Mouse (Mus musculus): ENCODE measurements around the gene Zmiz1. TPM values are rescaled to one million over a fixed set of nuclear protein-coding genes. Genes with fewer than 3 reads are reported as not detected.
A peak's percentile ranks its signal among the peaks of the same experiment; 100 is the strongest.

The Zmiz1 gene
- total RNA-seq, 2 experiments from 2014 or later, result 106 to 107 TPM

DNA sequence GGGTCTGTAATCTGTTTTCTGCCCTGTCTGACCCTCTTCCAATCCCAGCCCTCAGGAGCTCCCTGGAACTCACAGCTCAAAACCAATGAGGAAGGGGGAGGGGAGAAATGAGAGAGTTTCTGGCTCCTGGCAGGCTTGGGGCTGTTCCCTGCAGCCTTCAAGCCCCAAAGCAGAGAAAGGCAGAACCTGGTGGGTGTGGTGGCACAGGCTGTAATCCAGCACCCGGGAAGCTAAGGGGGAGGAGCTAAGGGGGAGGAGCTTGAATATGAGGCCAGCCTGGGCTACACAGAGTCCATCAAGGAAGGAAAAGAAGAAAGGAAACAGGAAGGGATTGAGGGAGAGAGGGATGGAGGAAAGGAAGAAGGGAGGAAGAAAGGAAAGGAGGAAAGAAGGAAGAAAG lies 18.9 kb upstream of the Zmiz1 start:
- intact Hi-C loops (cut with DNase I), result no loop called here
- Histone ChIP-seq H3K27ac (no peak overlapping the region), H3K4me3 (no peak overlapping the region)
- TF ChIP-seq CTCF (IDR thresholded peaks at IDR 0.05), result no peak
- no peak for DNase-seq (ENCODE audit: extremely low spot score in 1 of 2, low spot score in 2 of 2)

DNA sequence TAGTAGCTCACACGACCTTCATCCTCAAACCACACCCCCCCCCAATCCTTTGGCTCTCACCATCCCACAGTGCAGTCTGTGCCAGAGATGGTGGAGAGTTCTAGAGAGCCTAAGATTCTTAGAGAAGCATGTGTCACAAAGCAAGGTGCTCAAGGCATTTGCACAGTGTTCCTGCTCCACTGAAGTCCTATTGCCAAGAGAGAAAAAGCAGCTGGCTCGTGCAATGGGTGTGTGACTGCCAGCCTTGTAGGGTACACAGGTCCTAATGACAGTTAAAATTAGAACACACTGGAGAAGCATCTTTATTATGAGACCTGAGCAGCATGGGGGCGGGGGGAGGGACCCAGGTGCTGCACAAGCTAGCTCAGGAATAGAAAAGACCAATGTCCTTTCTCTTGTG lies 18.2 kb upstream of the Zmiz1 start:
- H3K4me3 ChIP-seq, result no peak overlapping the region
- DNase-seq (ENCODE audit: extremely low spot score in 1 of 2, low spot score in 2 of 2), result no peak
- H3K27ac ChIP-seq, result no peak overlapping the region
- intact Hi-C loops (cut with DNase I), result no loop called here
- no peak for TF ChIP-seq CTCF (IDR thresholded peaks at IDR 0.05)

DNA sequence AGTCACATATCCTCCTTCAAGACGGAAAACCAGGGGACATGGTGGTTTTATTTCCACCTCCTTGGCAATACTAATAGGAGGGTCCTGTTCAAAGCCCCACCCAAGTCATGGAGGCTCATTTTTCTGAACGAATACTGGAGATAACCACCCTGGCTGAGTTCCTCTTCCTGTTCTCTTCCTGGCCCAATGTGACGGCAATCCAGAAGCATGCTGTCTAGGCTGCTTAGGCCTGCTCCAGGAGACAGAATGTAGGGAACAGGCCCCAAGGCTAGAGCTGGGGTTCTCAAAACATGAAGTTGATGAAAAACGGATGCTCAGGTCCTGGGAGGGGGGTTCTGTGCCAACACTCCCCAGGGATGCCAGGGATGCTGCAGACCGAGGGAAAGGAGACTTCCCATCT lies 17.5 kb upstream of the Zmiz1 start:
- TF ChIP-seq CTCF (IDR thresholded peaks at IDR 0.05), result no peak
- H3K4me3 ChIP-seq, result no peak overlapping the region
- DNase-seq (ENCODE audit: extremely low spot score in 1 of 2, low spot score in 2 of 2), result no peak
- intact Hi-C loops (cut with DNase I), result no loop called here
- no peak overlapping the region for H3K27ac ChIP-seq

DNA sequence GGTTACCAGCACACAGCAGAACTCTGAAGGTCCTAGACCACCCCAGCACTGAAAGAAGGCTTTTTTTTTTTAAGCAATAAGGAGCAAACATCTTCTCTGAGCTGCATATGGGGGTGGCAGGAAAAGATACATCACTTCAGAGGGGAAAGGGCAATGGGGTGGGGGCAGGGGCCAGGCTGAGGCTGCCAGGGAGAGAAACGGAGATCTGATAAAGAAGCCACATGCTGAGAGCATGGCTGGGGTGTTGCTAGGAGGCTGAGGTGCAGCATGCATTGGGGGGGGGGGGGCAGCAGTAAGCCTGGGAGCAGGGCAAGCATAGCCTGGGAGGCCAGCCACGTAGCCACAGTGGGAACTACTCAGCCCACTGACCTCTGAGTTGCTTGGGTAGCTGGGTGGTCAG lies 16.3 kb upstream of the Zmiz1 start:
- no peak for TF ChIP-seq CTCF (IDR thresholded peaks at IDR 0.05)
- H3K4me3 ChIP-seq, result no peak overlapping the region
- DNase-seq (ENCODE audit: extremely low spot score in 1 of 2, low spot score in 2 of 2), result no peak
- no peak overlapping the region for H3K27ac ChIP-seq
- intact Hi-C loops (cut with DNase I), result no loop called here

DNA sequence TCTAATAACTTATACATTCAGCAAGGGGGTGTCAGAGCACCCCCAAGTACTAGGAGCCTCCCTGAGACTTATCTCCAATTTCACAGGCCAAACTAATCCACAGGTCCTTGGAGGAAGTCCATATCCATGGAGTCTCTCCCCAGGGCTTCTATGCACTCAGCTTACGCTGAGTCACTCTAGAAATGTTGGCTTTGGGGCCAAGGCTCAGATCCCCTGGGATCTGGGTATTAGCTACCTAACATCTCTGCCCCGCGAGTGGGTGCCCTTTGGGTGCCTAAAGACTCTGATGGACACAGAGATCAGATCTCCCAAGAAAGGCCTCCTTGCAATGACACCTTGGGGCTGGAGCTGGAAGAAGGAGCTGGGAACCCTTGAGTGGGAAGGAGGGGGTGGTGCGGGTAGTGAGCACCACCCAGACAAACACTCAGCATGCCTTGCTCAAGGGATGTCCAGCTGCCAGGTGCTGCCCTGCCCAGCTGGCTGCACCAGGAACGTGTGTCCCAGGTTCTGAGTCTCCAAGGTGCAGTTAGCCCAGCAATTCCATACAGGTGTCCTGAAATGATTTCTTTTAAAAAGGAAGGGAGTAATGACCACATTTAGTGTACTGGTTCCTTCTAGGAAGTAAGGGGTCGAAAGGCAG lies 11.7 kb upstream of the Zmiz1 start:
- intact Hi-C loops (cut with DNase I), result no loop called here
- Histone ChIP-seq H3K4me3 (no peak overlapping the region), H3K27ac (no peak overlapping the region)
- no peak for DNase-seq (ENCODE audit: extremely low spot score in 1 of 2, low spot score in 2 of 2)
- no peak for TF ChIP-seq CTCF (IDR thresholded peaks at IDR 0.05)

DNA sequence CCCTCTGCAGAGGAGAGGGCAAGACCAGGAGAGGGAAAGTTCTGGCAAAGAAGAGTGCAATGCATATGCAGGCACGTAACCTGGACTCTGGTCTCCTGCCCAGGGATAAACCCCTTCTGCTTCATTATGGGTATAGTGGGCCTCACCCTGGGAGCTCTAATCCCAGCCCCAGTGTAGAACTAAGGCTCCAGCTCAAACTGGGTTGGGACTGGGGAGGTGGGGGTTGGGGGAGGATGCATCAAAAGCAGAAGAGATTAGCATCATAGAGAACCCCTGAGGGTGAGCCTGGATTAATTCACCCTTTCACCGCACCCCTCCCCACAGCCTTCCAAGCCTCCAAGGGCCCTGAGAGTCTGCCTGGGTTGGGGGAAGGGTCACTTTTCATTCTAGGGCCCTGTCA lies 10.5 kb upstream of the Zmiz1 start:
- DNase-seq (ENCODE audit: extremely low spot score in 1 of 2, low spot score in 2 of 2), result no peak
- intact Hi-C loops (cut with DNase I), result no loop called here
- no peak overlapping the region for H3K27ac ChIP-seq
- no peak overlapping the region for H3K4me3 ChIP-seq
- no peak for TF ChIP-seq CTCF (IDR thresholded peaks at IDR 0.05)

DNA sequence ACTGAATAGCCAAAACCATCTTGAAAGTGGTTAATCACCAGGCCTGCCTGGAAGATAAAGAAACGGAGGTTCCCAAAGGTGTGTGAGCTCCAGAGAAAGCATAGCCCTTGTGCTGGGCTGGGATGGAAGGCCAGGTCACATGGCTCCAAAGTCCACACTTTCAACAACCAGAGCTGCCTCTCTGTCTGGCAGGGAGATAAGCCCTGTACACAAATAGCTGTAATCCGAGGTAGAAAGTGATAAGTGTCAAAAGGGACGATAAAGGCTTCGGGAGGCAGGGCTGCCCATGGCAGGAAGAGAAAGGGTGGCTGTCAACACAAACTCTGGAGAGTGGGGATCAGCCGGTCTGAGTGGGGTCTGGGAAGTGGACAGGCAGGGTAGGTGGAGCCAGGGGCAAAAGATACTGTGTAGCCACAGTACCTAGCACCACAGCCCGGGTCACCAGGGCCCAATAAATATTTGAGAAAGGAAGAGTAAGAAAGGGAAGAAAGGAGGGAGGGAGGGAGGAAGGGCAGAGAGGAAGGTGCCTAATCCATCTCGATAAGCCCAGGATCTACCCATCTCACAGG lies 7.8 kb upstream of the Zmiz1 start:
- DNase-seq (ENCODE audit: extremely low spot score in 1 of 2, low spot score in 2 of 2), result no peak
- no peak for TF ChIP-seq CTCF (IDR thresholded peaks at IDR 0.05)
- intact Hi-C loops (cut with DNase I), result loop anchor here (10.0 kb wide), 2 partner anchors 426 to 626 kb away; no protein-coding TSS in a partner anchor
- H3K27ac ChIP-seq, result no peak overlapping the region
- no peak overlapping the region for H3K4me3 ChIP-seq

DNA sequence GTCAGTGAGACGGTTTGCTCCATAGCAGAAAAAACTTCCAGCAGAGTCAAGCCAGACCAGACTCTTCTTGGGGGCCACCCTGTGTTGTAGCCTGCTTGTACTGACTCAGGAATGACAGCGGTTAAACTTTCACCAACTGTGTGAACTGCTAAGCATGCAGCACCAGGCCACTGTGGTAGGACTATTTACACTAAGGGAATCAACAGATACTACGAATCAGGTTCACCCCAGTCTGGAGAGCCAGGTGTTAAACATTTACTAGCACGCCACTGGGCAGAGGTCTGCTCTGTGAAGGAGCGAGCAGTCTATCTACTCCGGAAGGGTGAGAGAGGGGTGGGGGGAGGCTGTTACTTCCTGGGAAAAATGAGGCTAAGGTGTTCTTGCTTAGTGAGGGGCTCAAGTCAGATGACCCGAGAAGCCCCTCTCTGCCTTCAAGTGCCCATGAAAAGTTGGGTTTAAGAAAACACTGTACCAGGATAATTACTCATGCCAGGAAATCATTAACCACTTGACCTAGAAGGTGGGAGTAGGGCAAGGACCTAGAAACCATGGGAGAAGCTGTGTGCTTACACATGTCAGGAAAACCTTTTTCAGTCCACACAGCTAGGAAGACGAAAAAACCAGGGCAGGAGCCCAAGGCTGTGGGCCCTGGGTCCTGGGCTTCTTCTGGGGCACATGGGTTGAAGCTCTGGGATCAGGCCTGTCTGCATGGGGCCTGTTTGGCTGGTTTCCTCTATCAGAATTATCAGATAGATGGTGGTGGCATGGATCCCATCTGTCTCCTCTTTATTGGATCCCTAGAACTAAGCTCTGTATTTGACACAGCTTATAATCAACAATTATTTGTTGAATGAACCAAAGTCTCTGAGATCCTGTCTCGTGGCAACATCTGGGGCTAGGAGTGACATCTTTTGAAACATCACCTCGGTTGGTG lies 7.0 kb upstream of the Zmiz1 start:
- intact Hi-C loops (cut with DNase I), result loop anchor here (10.0 kb wide), 2 partner anchors 427 to 627 kb away; no protein-coding TSS in a partner anchor
- DNase-seq (ENCODE audit: extremely low spot score in 1 of 2, low spot score in 2 of 2), result no peak
- TF ChIP-seq CTCF (IDR thresholded peaks at IDR 0.05), result no peak
- Histone ChIP-seq H3K4me3 (no peak overlapping the region), H3K27ac (no peak overlapping the region)

DNA sequence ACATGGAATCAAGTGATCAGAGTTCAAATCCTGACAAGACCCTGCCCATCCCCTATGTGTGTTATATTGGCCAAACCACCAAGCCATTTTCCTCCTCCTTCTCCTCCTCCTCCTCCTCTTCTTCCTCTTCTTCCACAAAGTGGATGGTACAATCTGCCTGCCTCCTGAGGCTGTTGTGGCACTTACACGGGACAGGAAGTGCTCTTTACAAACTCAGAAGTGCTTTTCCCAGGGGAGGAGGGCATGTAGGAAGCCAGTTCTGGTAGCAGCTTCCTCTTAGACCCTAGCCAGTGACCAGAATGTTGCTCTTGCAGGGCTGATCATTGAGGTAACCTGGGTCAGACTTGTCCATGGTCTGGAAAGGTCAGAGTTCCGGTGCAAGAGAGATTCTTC lies 6.4 kb upstream of the Zmiz1 start:
- DNase-seq (ENCODE audit: extremely low spot score in 1 of 2, low spot score in 2 of 2), result no peak
- Histone ChIP-seq H3K4me3 (no peak overlapping the region), H3K27ac (no peak overlapping the region)
- intact Hi-C loops (cut with DNase I), result loop anchor here (10.0 kb wide), 2 partner anchors 428 to 628 kb away; no protein-coding TSS in a partner anchor
- TF ChIP-seq CTCF (IDR thresholded peaks at IDR 0.05), result no peak

DNA sequence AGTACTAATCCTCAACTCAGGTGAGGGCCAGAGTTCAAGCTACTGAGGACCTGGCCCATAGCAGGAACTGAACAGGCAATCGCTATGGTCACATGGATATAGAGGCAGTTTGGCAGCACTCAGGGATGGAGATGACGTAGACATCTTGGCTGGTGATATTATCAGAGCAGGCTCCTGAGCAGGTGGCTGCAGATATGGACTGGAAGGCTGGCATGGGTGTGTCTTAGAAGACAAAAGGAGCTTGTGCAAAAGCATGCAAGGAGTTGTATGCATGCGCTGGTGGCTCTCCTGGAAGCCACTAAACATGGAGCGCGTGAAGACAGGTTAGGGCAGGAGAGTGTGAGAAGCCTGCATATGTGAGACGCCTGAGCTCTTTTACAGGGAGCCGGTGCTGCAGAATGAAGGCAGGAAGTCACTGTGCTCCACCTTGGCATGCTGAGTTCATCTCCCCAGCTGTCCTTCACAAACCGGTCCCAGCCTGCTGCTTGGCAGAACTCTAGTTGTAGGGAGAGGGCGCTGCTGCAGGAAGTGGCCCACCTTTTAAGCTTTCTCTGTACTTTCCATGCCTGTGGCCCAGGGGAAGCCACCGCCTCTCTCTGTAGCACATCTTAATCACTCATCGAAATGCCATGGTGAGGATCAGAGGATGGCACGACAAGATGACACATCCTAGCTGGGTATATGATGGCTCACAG lies 4.8 kb upstream of the Zmiz1 start:
- DNase-seq (ENCODE audit: extremely low spot score in 1 of 2, low spot score in 2 of 2), result no peak
- intact Hi-C loops (cut with DNase I), result loop anchor here (10.0 kb wide), 2 partner anchors 429 to 629 kb away; no protein-coding TSS in a partner anchor
- no peak overlapping the region for H3K27ac ChIP-seq
- H3K4me3 ChIP-seq, result no peak overlapping the region
- TF ChIP-seq CTCF (IDR thresholded peaks at IDR 0.05), result no peak

DNA sequence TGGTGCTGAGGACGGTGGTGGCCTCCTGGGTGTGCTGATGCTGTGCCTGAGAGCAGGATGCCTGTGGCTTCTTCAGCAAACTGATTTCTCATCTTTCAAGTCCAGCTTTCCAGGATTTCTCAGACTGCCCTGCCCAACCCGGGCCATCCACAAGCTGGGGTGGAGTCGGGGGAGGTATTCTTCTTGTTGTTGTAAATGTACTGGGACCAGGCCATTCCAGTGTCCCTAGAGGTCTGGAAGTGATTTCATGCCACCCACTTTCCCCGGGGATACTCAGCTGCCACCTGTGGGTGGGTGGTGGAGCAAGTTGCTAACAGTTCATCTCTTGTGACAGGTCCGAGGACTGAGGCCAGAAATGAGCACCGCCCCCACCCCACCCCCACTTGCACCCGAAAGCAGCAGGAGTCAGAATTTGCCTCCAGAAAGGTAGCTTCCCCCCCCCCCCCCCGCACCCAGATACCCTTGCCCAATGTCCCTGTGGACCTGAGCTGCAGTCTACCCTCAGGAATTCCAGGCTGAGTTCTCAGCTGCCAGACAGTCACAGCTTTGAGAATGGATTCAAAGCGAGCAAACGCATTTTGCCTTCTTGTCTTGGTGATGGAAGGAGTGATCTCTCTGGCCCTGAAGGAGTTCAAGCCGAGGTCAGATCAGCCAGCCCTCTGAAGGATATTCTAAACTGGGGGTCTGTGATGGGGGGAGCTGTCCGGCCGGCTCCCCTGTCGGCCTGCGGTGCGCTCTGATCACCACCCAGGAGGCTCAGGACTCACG lies 2.1 kb upstream of the Zmiz1 start:
- Histone ChIP-seq H3K27ac (peak overlapping the region; percentile 97), H3K4me3 (peak overlapping the region; percentile 86)
- TF ChIP-seq CTCF (IDR thresholded peaks at IDR 0.05), result no peak
- DNase-seq (ENCODE audit: extremely low spot score in 1 of 2, low spot score in 2 of 2), result no peak
- intact Hi-C loops (cut with DNase I), result loop anchor here (1.0 to 10.0 kb wide), 9 partner anchors 36 to 955 kb away; no protein-coding TSS in a partner anchor

Data from left cerebral cortex, adult 2 months (tissue).